Mouse (Mus musculus) erythroblast, embryonic 14.5 days (primary cell): ENCODE data around the gene Thumpd1. TPM values are rescaled to one million over a fixed set of nuclear protein-coding genes. Genes with fewer than 3 reads are reported as not detected.

Experiments
- H3K27me3 ChIP-seq: 2 replicates; pipeline ENCODE4 v1.6.1; 2012; ENCODE audit warnings: inconsistent platforms; ENCODE audit not compliant: control insufficient read depth
- H3K36me3 ChIP-seq: 2 replicates; pipeline ENCODE4 v1.6.1; 2012; ENCODE audit warnings: mild to moderate bottlenecking, inconsistent platforms; ENCODE audit not compliant: control insufficient read depth
- H3K4me1 ChIP-seq: 2 replicates; pipeline ENCODE4 v1.6.1; 2012; ENCODE audit warnings: inconsistent platforms; ENCODE audit not compliant: control insufficient read depth
- H3K4me3 ChIP-seq: replicated peaks from 2 replicates; pipeline ENCODE3; 2012; ENCODE audit warnings: moderate library complexity, mild to moderate bottlenecking, inconsistent platforms
- H3K9me3 ChIP-seq: 2 replicates; pipeline ENCODE4 v1.6.1; 2012; ENCODE audit warnings: low read length, inconsistent platforms, mixed read lengths; ENCODE audit not compliant: control insufficient read depth
- GATA1 ChIP-seq: IDR thresholded peaks from 2 replicates; pipeline ENCODE4 v1.6.1; 2012; ENCODE audit warnings: low read length, inconsistent platforms, mixed read lengths
- TAL1 ChIP-seq: IDR thresholded peaks from 3 replicates; pipeline ENCODE4 v1.6.1; 2012; ENCODE audit warnings: low read length, inconsistent platforms, mixed read lengths
- polyA plus RNA-seq: library from polyadenylated mRNA; stranded (reverse); fragments of >175 nt; gene quantifications from 2 replicates; pipeline ENCODE4 v1.2.3, GENCODE M21; 2012

The Thumpd1 gene
- polyA plus RNA-seq, 1 experiment: 0.38 TPM

DNA sequence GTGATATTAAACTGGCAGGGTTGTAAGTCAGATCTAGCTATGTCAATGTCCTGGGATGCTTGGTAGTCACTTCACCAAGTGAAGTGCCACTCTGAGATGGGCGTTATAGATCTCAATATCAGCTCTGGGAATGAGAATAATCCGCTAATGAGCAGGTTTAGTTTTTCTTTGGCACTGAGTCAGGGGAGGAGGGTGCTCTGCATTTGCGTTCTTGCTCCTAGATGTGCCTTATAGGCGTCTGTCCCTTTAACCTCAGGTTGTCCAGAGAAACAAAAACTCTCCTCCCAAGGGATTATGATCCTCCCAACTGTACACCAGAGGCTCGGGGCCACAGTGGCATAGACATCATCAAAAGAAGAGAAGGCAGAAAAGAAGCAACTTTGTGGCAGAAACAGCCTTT is 30.9 kb downstream of the Thumpd1 start, which contains the start of gene Acsm4:
TSS of gene Acsm4 (plus strand) at position 301 of the 400 bp plus-strand sequence.
- Histone ChIP-seq H3K9me3 (no peaks in the 10 kb centered on the region), H3K27me3 (no peaks in the 10 kb centered on the region), H3K4me1 (no peaks in the 10 kb centered on the region), H3K36me3 (no peaks in the 10 kb centered on the region), H3K4me3 (no peak within 1 kb of the TSS)
- TF ChIP-seq TAL1: no peak

- Histone ChIP-seq H3K27me3 (no peaks in the 10 kb centered on the region), H3K4me3 (no peak overlapping the region), H3K4me1 (no peaks in the 10 kb centered on the region), H3K9me3 (no peaks in the 10 kb centered on the region), H3K36me3 (no peaks in the 10 kb centered on the region)
- TF ChIP-seq GATA1: no peak
- no peak for TF ChIP-seq TAL1
These were observed 37.9 kb downstream of the Thumpd1 start for GRCm38 (mm10) chr7:119682699-119683098.

GRCm38 (mm10) chr7:119680107-119680506 is 40.5 kb downstream of the Thumpd1 start:
- H3K27me3 ChIP-seq: no peaks in the 10 kb centered on the region
- H3K36me3 ChIP-seq: no peaks in the 10 kb centered on the region
- H3K4me1 ChIP-seq: no peaks in the 10 kb centered on the region
- TF ChIP-seq TAL1: no peak
- no peak for TF ChIP-seq GATA1
- no peaks in the 10 kb centered on the region for H3K9me3 ChIP-seq
- H3K4me3 ChIP-seq: no peak overlapping the region

DNA sequence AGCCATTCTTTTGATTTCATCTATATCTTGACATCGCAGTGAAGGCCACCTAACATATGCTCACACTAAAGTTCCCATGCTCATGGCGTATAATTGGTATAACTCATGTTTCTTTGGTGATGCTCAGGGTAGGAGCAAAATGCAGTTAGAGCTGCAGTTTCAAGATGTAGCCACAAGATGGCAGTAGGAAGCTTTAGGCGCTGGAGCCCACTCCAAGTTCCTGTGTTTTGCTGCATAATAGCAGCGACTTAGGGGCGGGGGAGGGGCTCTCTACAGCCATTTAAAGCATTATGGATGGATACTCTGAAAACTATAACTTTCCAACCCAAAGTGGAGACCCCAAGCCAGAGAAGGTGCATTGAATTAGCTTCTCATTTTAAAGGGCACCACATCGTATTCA is 47.1 kb downstream of the Thumpd1 start:
- no peaks in the 10 kb centered on the region for H3K9me3 ChIP-seq
- no peak for TF ChIP-seq GATA1
- TF ChIP-seq TAL1: no peak
- no peaks in the 10 kb centered on the region for H3K4me1 ChIP-seq
- no peaks in the 10 kb centered on the region for H3K36me3 ChIP-seq
- H3K27me3 ChIP-seq: no peaks in the 10 kb centered on the region
- no peak overlapping the region for H3K4me3 ChIP-seq

DNA sequence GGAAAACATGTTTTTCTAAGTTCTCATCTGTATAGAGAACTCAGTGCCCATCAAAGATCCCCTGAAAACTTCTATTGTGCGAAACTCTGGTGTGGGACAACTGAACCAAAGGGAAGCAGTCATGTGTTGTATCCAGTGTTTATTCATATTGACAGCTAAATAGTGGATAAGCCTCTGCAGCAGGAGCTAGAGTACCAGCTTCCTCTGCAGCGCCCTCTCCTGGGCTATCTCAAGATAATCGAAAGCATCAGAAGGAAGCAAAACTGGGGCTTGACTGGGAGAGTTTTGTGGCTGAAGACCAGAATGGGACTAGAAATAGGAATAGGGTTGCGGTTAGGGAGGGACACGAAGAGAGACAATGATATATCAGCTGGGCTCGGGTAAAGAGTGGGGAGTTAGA is 49.7 kb downstream of the Thumpd1 start:
- Histone ChIP-seq H3K27me3 (no peaks in the 10 kb centered on the region), H3K36me3 (no peaks in the 10 kb centered on the region)

GRCm38 (mm10) chr7:119670395-119670794 is 50.2 kb downstream of the Thumpd1 start:
- Histone ChIP-seq H3K27me3 (no peaks in the 10 kb centered on the region), H3K36me3 (no peaks in the 10 kb centered on the region), H3K9me3 (no peaks in the 10 kb centered on the region), H3K4me3 (no peak overlapping the region), H3K4me1 (no peaks in the 10 kb centered on the region)
- no peak for TF ChIP-seq TAL1
- TF ChIP-seq GATA1: no peak

More for the DNA sequence above, 49.7 kb downstream of the Thumpd1 start:
- Histone ChIP-seq H3K4me1 (no peaks in the 10 kb centered on the region), H3K4me3 (no peak overlapping the region), H3K9me3 (no peaks in the 10 kb centered on the region)
- TF ChIP-seq TAL1 (no peak), GATA1 (no peak)

GRCm38 (mm10) chr7:119667893-119668292 is 52.7 kb downstream of the Thumpd1 start:
- no peaks in the 10 kb centered on the region for H3K36me3 ChIP-seq
- TF ChIP-seq TAL1: no peak
- no peaks in the 10 kb centered on the region for H3K9me3 ChIP-seq

More at GRCm38 (mm10) chr7:119667893-119668292, 52.7 kb downstream of the Thumpd1 start:
- Histone ChIP-seq H3K4me3 (no peak overlapping the region), H3K27me3 (no peaks in the 10 kb centered on the region), H3K4me1 (no peaks in the 10 kb centered on the region)

Other genes starting within 250 kb of the Thumpd1 start
- gene Umod, start 241.5 kb downstream of the Thumpd1 start, polyA plus RNA-seq: not detected in 2 replicates
- gene Acsm5, start 201.3 kb downstream of the Thumpd1 start, polyA plus RNA-seq: not detected in 2 replicates
- not detected in 2 replicates for gene Pdilt, start 197.3 kb downstream of the Thumpd1 start, polyA plus RNA-seq
- not detected in 2 replicates for gene Acsm2, start 166.5 kb downstream of the Thumpd1 start, polyA plus RNA-seq
- not detected in 2 replicates for gene Acsm1, start 113.8 kb downstream of the Thumpd1 start, polyA plus RNA-seq
- not detected in 2 replicates for gene Acsm4, start 30.8 kb downstream of the Thumpd1 start, polyA plus RNA-seq
- gene Acsm3, start 40.1 kb upstream of the Thumpd1 start, polyA plus RNA-seq: not detected in 2 replicates
- gene Rexo5, start 73.2 kb upstream of the Thumpd1 start, polyA plus RNA-seq: 0.24 and 0.56 TPM in 2 replicates
- 0.02 and 0.08 TPM in 2 replicates for gene Eri2, start 73.3 kb upstream of the Thumpd1 start, polyA plus RNA-seq
- gene Lyrm1, start 175.1 kb upstream of the Thumpd1 start, polyA plus RNA-seq: 0.17 and 0.22 TPM in 2 replicates
- 0.36 and 0.43 TPM in 2 replicates for gene Dcun1d3, start 175.5 kb upstream of the Thumpd1 start, polyA plus RNA-seq